In genomic region chr17:44459029-44459428, GRCm38 (mm10) we compare ENCODE assay signal across 19 mouse cellular contexts.
DNase-seq lines count a peak whose midpoint lies in the region; ATAC-seq and TF ChIP-seq lines count a peak whose summit lies in the region.
"Had no signal": no experiment of that assay in that cellular context is flagged by ENCODE, and none has a peak within 500 bp of the region (broad histone marks: within the 10 kb centered on the region; RNA-seq: fewer than 3 reads in every experiment).

No protein-coding gene starts in this region.

- 53% methylated on average over 4 of the region's 4 CpGs for WGBS in lung, adult 2 months
- WGBS in hindbrain, embryonic 11.5 days: 93% methylated on average over 4 of the region's 4 CpGs

- TF ChIP-seq POLR2A in lung, adult 2 months (IDR thresholded peaks at IDR 0.05; ENCODE audit: borderline replicate concordance, extremely low read depth, low read depth, low read length): no peak

- no peaks in the 10 kb centered on the region for H3K9me3 ChIP-seq in hindbrain, embryonic 11.5 days (ENCODE audit: control insufficient read depth, low read length)
- H3K9me3 ChIP-seq: embryonic facial prominence, embryonic 10.5 days; hindbrain, embryonic 15.5 days; limb, embryonic 12.5 days; liver, embryonic 15.5 days had no signal

- H3K27me3 ChIP-seq in hindbrain, embryonic 11.5 days (ENCODE audit: control insufficient read depth, insufficient read depth, low read length): no peaks in the 10 kb centered on the region
- H3K27me3 ChIP-seq: hindbrain, embryonic 15.5 days; liver, embryonic 15.5 days had no signal

- no peak for TF ChIP-seq CTCF in lung, adult 2 months (IDR thresholded peaks at IDR 0.05; ENCODE audit: insufficient read depth, low read length)

- no peak overlapping the region for H3K4me3 ChIP-seq in lung, adult 2 months (replicated peaks; ENCODE audit: extremely low read depth, low read depth, low read length)
- H3K4me3 ChIP-seq in hindbrain, embryonic 11.5 days (ENCODE audit: low read depth, low read length): no peak overlapping the region
- H3K4me3 ChIP-seq: embryonic facial prominence, embryonic 10.5 days; hindbrain, embryonic 15.5 days; limb, embryonic 12.5 days; liver, embryonic 15.5 days had no signal

- ATAC-seq in granulocyte monocyte progenitor cell, adult 5-6 weeks (replicated peaks; ENCODE audit: poor library complexity, severe bottlenecking): peak; percentile 80
- ATAC-seq in hindbrain, embryonic 11.5 days (ENCODE audit: low FRiP score): no peak
- ATAC-seq: forebrain, embryonic 14.5 days had no signal

- H3K4me1 ChIP-seq in lung, adult 2 months (ENCODE audit: control insufficient read depth, insufficient read depth, low read length): no peaks in the 10 kb centered on the region
- H3K4me1 ChIP-seq in hindbrain, embryonic 11.5 days (replicated peaks; ENCODE audit: control insufficient read depth, insufficient read depth, low read length): no peaks in the 10 kb centered on the region
- H3K4me1 ChIP-seq: hindbrain, embryonic 15.5 days; liver, embryonic 15.5 days had no signal

- H3K4me2 ChIP-seq in hindbrain, embryonic 11.5 days (replicated peaks; ENCODE audit: low read depth, low read length): no peak overlapping the region
- H3K4me2 ChIP-seq: hindbrain, embryonic 15.5 days; limb, embryonic 12.5 days; liver, embryonic 15.5 days had no signal

- H3K36me3 ChIP-seq in hindbrain, embryonic 11.5 days (ENCODE audit: control insufficient read depth, insufficient read depth, low read length): no peaks in the 10 kb centered on the region
- H3K36me3 ChIP-seq: embryonic facial prominence, embryonic 10.5 days; hindbrain, embryonic 15.5 days; limb, embryonic 12.5 days; liver, embryonic 15.5 days had no signal

- no peak overlapping the region for H3K9ac ChIP-seq in hindbrain, embryonic 11.5 days (ENCODE audit: low read depth, low read length)
- H3K9ac ChIP-seq: hindbrain, embryonic 15.5 days; limb, embryonic 12.5 days; liver, embryonic 15.5 days had no signal

- no peak overlapping the region for H3K27ac ChIP-seq in hindbrain, embryonic 11.5 days (ENCODE audit: low read depth, low read length)
- H3K27ac ChIP-seq: embryonic facial prominence, embryonic 10.5 days; hindbrain, embryonic 15.5 days; limb, embryonic 12.5 days; liver, embryonic 15.5 days; macrophage had no signal

- peak; percentile 4 for DNase-seq in lung, postnatal 36 days
- no peak for DNase-seq in lung, adult 2 months
- DNase-seq in Muller cell, postnatal 12 days (ENCODE audit: inconsistent ontology term): peak; percentile 23
- no peak for DNase-seq in layer of hippocampus, adult 11-12 months (ENCODE audit: low spot score)
- no peak for DNase-seq in hindbrain, embryonic 11.5 days (ENCODE audit: low spot score)
- no peak for DNase-seq in heart, adult 11 months
- DNase-seq: cerebellum, adult 11-12 months; cerebellum, postnatal 25 days; kidney, adult 18-20 months; kidney, postnatal 25 days; midbrain, embryonic 14.5 days; thymus, postnatal 25 days had no signal

Comparison
In these comparisons a context has a peak if more than half of its experiments do, and no peak if none do; other contexts are left out.
1. DNase-seq: peak in lung, postnatal 36 days (single experiment) and Muller cell, postnatal 12 days (single experiment); none in lung, adult 2 months (single experiment), layer of hippocampus, adult 11-12 months (single experiment), hindbrain, embryonic 11.5 days (single experiment) and heart, adult 11 months (single experiment).